Mouse (Mus musculus) erythroblast, adult 5-6 weeks (primary cell): ENCODE measurements around the gene Mcrip2. TPM values are rescaled to one million over a fixed set of nuclear protein-coding genes. Genes with fewer than 3 reads are reported as not detected.

Source experiments
- ATAC-seq: replicated peaks from 2 replicates; pipeline ENCODE4 v1.8.0; 2016; ENCODE audit warnings: moderate number of reproducible peaks, mild to moderate bottlenecking, moderate TSS enrichment, inconsistent platforms; ENCODE audit not compliant: poor library complexity, low FRiP score, severe bottlenecking
- total RNA-seq, 2 experiments: library from RNA; stranded (forward) in 1 of 2; stranded (reverse) in 1 of 2; fragments of 150-400 nt in 1 of 2; fragments of 200-764, 138-1000 nt in 1 of 2; gene quantifications; 2 replicates each; pipeline versions ENCODE4 v1.2.3 to v1.2.4; 2015 to 2017; ENCODE audit warnings: low replicate concordance in 2 of 2

The Mcrip2 gene
- total RNA-seq, 2 experiments from 2014 or later, result 8.0 to 9.4 TPM

- ATAC-seq, result no peak
Measured at GRCm38 (mm10) chr17:25837076-25837410, 31.5 kb downstream of the Mcrip2 start, which contains the start of gene Rhbdl1. TSS of gene Rhbdl1 (minus strand) at chr17:25837295.

- no peak for ATAC-seq
Measured at GRCm38 (mm10) chr17:25836397-25837075, 32.0 kb downstream of the Mcrip2 start.

- no peak for ATAC-seq
Measured at GRCm38 (mm10) chr17:25835816-25836215, 32.7 kb downstream of the Mcrip2 start.

- ATAC-seq, result no peak
Measured at GRCm38 (mm10) chr17:25835301-25835700, 33.3 kb downstream of the Mcrip2 start.

GRCm38 (mm10) chr17:25834595-25835222, 33.9 kb downstream of the Mcrip2 start:
- ATAC-seq, result no peak

GRCm38 (mm10) chr17:25833961-25834594, 34.5 kb downstream of the Mcrip2 start:
- ATAC-seq, result no peak

- ATAC-seq, result peak; percentile 62
Measured at GRCm38 (mm10) chr17:25833291-25833663, 35.3 kb downstream of the Mcrip2 start, which contains the start of gene Stub1. TSS of gene Stub1 (minus strand) at chr17:25833404.

- peak; percentile 80 for ATAC-seq
Measured at GRCm38 (mm10) chr17:25832436-25833290, 35.9 kb downstream of the Mcrip2 start.

- ATAC-seq, result no peak
Measured at GRCm38 (mm10) chr17:25831451-25832281, 36.9 kb downstream of the Mcrip2 start.

- no peak for ATAC-seq
Measured at GRCm38 (mm10) chr17:25830806-25831431, 37.6 kb downstream of the Mcrip2 start.

- ATAC-seq, result no peak
Measured at GRCm38 (mm10) chr17:25830200-25830753, 38.3 kb downstream of the Mcrip2 start.

GRCm38 (mm10) chr17:25829558-25830017, 39.0 kb downstream of the Mcrip2 start:
- no peak for ATAC-seq

GRCm38 (mm10) chr17:25828712-25829557, 39.6 kb downstream of the Mcrip2 start, which contains the start of gene Jmjd8:
TSS of gene Jmjd8 (plus strand) at chr17:25828867.
- ATAC-seq, result peak; percentile 50

GRCm38 (mm10) chr17:25828223-25828594, 40.4 kb downstream of the Mcrip2 start:
- no peak for ATAC-seq

- ATAC-seq, result no peak
Measured at GRCm38 (mm10) chr17:25827546-25828222, 40.9 kb downstream of the Mcrip2 start.

GRCm38 (mm10) chr17:25827011-25827410, 41.6 kb downstream of the Mcrip2 start:
- no peak for ATAC-seq

GRCm38 (mm10) chr17:25825984-25826570, 42.5 kb downstream of the Mcrip2 start:
- ATAC-seq, result no peak
